Comparison of ENCODE assay signal across 16 mouse cellular contexts in the genomic region with DNA sequence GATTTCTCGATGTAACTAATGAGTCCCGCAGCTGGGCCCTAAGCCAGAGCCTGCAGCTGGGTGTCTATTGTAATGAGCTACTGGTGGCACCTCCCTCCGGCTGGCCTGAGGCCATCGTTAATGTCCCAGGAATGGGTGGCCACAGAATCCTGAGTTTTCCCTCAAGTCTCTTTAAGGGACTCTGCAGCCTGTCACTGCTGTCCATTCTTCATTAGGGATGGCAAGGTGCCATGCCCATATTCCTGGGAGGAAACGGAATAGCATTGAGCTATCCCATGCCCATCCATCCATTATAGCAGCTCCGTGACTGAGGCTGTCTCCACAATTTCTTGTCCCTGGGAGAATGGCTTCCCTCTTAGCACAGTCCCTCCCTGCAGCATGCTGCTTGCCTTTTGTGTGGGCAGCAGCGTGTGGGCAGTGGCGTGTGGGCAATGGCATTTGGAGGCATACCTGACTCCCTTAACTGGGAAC.
DNase-seq lines count a peak whose midpoint lies in the region; ATAC-seq lines count a peak whose summit lies in the region.
"Had no signal": no experiment of that assay in that cellular context is flagged by ENCODE, and none has a peak within 500 bp of the region (broad histone marks: within the 10 kb centered on the region; RNA-seq: fewer than 3 reads in every experiment).

No protein-coding gene starts in this region.

- no peaks in the 10 kb centered on the region for H3K9me3 ChIP-seq in forebrain, embryonic 15.5 days
- H3K9me3 ChIP-seq in forebrain, embryonic 11.5 days (ENCODE audit: control insufficient read depth, low read length), result no peaks in the 10 kb centered on the region
- H3K9me3 ChIP-seq in neural tube, embryonic 12.5 days, result no peaks in the 10 kb centered on the region
- H3K9me3 ChIP-seq: embryonic facial prominence, embryonic 13.5 days had no signal

- WGBS in forebrain, embryonic 15.5 days, result 28% methylated on average over 8 of the region's 8 CpGs
- WGBS in forebrain, embryonic 11.5 days, result 69% methylated on average over 8 of the region's 8 CpGs
- 40% methylated on average over 8 of the region's 8 CpGs for WGBS in neural tube, embryonic 12.5 days

- H3K27ac ChIP-seq in forebrain, embryonic 15.5 days (replicated peaks), result peak overlapping the region; percentile 40; the same call in 1 of the 2 replicates
- H3K27ac ChIP-seq in forebrain, embryonic 11.5 days (ENCODE audit: low read depth, low read length), result no peak overlapping the region
- peak overlapping the region; percentile 22; the same call in 1 of the 2 replicates for H3K27ac ChIP-seq in neural tube, embryonic 12.5 days
- H3K27ac ChIP-seq: embryonic facial prominence, embryonic 13.5 days had no signal

- H3K4me2 ChIP-seq in forebrain, embryonic 15.5 days (replicated peaks), result no peak overlapping the region
- H3K4me2 ChIP-seq in forebrain, embryonic 11.5 days (ENCODE audit: low read depth, low read length, severe bottlenecking), result no peak overlapping the region
- no peak overlapping the region for H3K4me2 ChIP-seq in neural tube, embryonic 12.5 days (replicated peaks)
- H3K4me2 ChIP-seq: embryonic facial prominence, embryonic 13.5 days had no signal

- H3K36me3 ChIP-seq in forebrain, embryonic 15.5 days, result no peaks in the 10 kb centered on the region
- H3K36me3 ChIP-seq in forebrain, embryonic 11.5 days (ENCODE audit: control insufficient read depth, insufficient read depth, low read length), result no peaks in the 10 kb centered on the region
- peaks cover 7% of the 10 kb centered on the region; the same call in 1 of the 2 replicates for H3K36me3 ChIP-seq in neural tube, embryonic 12.5 days
- H3K36me3 ChIP-seq: embryonic facial prominence, embryonic 13.5 days had no signal

- H3K4me1 ChIP-seq in forebrain, embryonic 15.5 days, result peaks cover 9% of the 10 kb centered on the region
- peaks cover 3% of the 10 kb centered on the region; the same call in 1 of the 2 replicates for H3K4me1 ChIP-seq in forebrain, embryonic 11.5 days (replicated peaks; ENCODE audit: control insufficient read depth, insufficient read depth, low read length)
- peaks cover 45% of the 10 kb centered on the region for H3K4me1 ChIP-seq in neural tube, embryonic 12.5 days

- DNase-seq in forebrain, embryonic 11.5 days (ENCODE audit: low spot score), result no peak
- DNase-seq in neural tube, embryonic 10.5 days (ENCODE audit: extremely low spot score, low spot score), result no peak
- DNase-seq in left cerebral cortex, postnatal 4 days, result peak; percentile 46
- DNase-seq in embryo, embryonic 11 days, result no peak
- no peak for DNase-seq in thymus, postnatal 25 days
- DNase-seq in lung, postnatal 25 days (ENCODE audit: low spot score), result no peak
- DNase-seq: adrenal gland, adult 8-10 months; B cell, adult 2 months; cerebellum, adult 2 months; gastrocnemius, postnatal 36 days; liver; lung, postnatal 14 days; thymus, postnatal 36 days had no signal

- ATAC-seq in forebrain, embryonic 15.5 days (replicated peaks), result 0 out of 2 replicates have a peak, but pooled peaks have one; percentile 30
- ATAC-seq in forebrain, embryonic 11.5 days (replicated peaks; ENCODE audit: low FRiP score), result no peak
- ATAC-seq in neural tube, embryonic 12.5 days (ENCODE audit: low FRiP score, low read depth), result peak; percentile 30; the same call in 1 of the 2 replicates

- no peak overlapping the region for H3K4me3 ChIP-seq in forebrain, embryonic 15.5 days
- H3K4me3 ChIP-seq in forebrain, embryonic 11.5 days (ENCODE audit: low read depth, low read length), result no peak overlapping the region
- no peak overlapping the region for H3K4me3 ChIP-seq in neural tube, embryonic 12.5 days
- H3K4me3 ChIP-seq: embryonic facial prominence, embryonic 13.5 days had no signal

- H3K9ac ChIP-seq in forebrain, embryonic 15.5 days (replicated peaks), result no peak overlapping the region
- no peak overlapping the region for H3K9ac ChIP-seq in forebrain, embryonic 11.5 days (ENCODE audit: low read length)
- H3K9ac ChIP-seq in neural tube, embryonic 12.5 days, result no peak overlapping the region
- H3K9ac ChIP-seq: embryonic facial prominence, embryonic 13.5 days had no signal

- H3K27me3 ChIP-seq in forebrain, embryonic 15.5 days, result no peaks in the 10 kb centered on the region
- H3K27me3 ChIP-seq in forebrain, embryonic 11.5 days (ENCODE audit: control insufficient read depth, insufficient read depth, low read length), result no peaks in the 10 kb centered on the region
- H3K27me3 ChIP-seq in neural tube, embryonic 12.5 days (replicated peaks), result no peaks in the 10 kb centered on the region
- H3K27me3 ChIP-seq: embryonic facial prominence, embryonic 13.5 days had no signal

- intact Hi-C loops in left cerebral cortex, postnatal 4 days (cut with DNase I), result no loop called here
